Mouse (Mus musculus) hindbrain, embryonic 11.5 days (tissue): ENCODE measurements around the gene Me1. TPM values are rescaled to one million over a fixed set of nuclear protein-coding genes. Genes with fewer than 3 reads are reported as not detected.

ENCODE experiments used
- ATAC-seq: fragments of 200-750 bp; cut with Nextera tagmentation; 2 replicates; pipeline ENCODE4 v1.8.0; 2017; ENCODE audit warnings: mild to moderate bottlenecking, moderate TSS enrichment, moderate library complexity; ENCODE audit not compliant: low FRiP score
- DNase-seq: peaks from one replicate; pipeline ENCODE4 v3.0.0-alpha.2; 2015; ENCODE audit warnings: low spot score
- H3K27ac ChIP-seq: fragments of 300-500 bp; sonication (generic); 2 replicates; pipeline ENCODE4 v1.5.1; 2014; ENCODE audit warnings: mild to moderate bottlenecking, low read depth, low read length
- H3K27me3 ChIP-seq: fragments of 300-500 bp; sonication (generic); 2 replicates; pipeline ENCODE4 v1.6.1; 2014; ENCODE audit warnings: mild to moderate bottlenecking, low read length, moderate library complexity, mixed read lengths; ENCODE audit not compliant: control insufficient read depth, insufficient read depth
- H3K36me3 ChIP-seq: fragments of 300-500 bp; sonication (generic); 2 replicates; pipeline ENCODE4 v1.6.1; 2014; ENCODE audit warnings: mild to moderate bottlenecking, low read length, moderate library complexity, mixed read lengths; ENCODE audit not compliant: control insufficient read depth, insufficient read depth
- H3K4me1 ChIP-seq: fragments of 300-500 bp; sonication (generic); replicated peaks from 2 replicates; pipeline ENCODE4 v1.6.1; 2014; ENCODE audit warnings: low read length, mixed read lengths; ENCODE audit not compliant: control insufficient read depth, insufficient read depth
- H3K4me2 ChIP-seq: fragments of 300-500 bp; sonication (generic); replicated peaks from 2 replicates; pipeline ENCODE4 v1.6.1; 2014; ENCODE audit warnings: mild to moderate bottlenecking, low read depth, low read length
- H3K4me3 ChIP-seq: fragments of 300-500 bp; sonication (generic); 2 replicates; pipeline ENCODE4 v1.5.1; 2014; ENCODE audit warnings: low read depth, low read length
- H3K9ac ChIP-seq: fragments of 300-500 bp; sonication (generic); 2 replicates; pipeline ENCODE4 v1.6.1; 2014; ENCODE audit warnings: low read depth, low read length
- H3K9me3 ChIP-seq: fragments of 300-500 bp; sonication (generic); 2 replicates; pipeline ENCODE4 v1.6.1; 2016; ENCODE audit warnings: low read length; ENCODE audit not compliant: control insufficient read depth
- WGBS: fragments of 180-500 bp; shearing (Covaris S2); extraction: QIAGEN DNeasy Blood & Tissue Kit; methylation state at CpG from one replicate; pipeline ENCODE4 v1.1.7; 2014; 5-methylcytosine and 5-hydroxymethylcytosine counted together
- polyA plus RNA-seq: library from polyadenylated mRNA; unstranded; fragments of >200 nt; fragmentation: Nextera tagmentation; extraction: Ambion mirVana; gene quantifications from 2 replicates; pipeline ENCODE4 v1.2.1, GENCODE M21; 2014

Me1 gene
- polyA plus RNA-seq, 1 experiment from 2014 or later, result 13.2 TPM

GRCm38 (mm10) chr9:86592676-86593668 lies 102.8 kb downstream of the Me1 start:
- Histone ChIP-seq H3K27ac (no peak overlapping the region), H3K4me1 (no peaks in the 10 kb centered on the region), H3K27me3 (no peaks in the 10 kb centered on the region), H3K9ac (no peak overlapping the region), H3K9me3 (no peaks in the 10 kb centered on the region), H3K4me2 (no peak overlapping the region), H3K36me3 (no peaks in the 10 kb centered on the region), H3K4me3 (no peak overlapping the region)
- no peak for ATAC-seq
- WGBS, result 78% methylated on average over 19 of the region's 19 CpGs
- peak; percentile 30 for DNase-seq

GRCm38 (mm10) chr9:86587019-86587795 lies 108.5 kb downstream of the Me1 start:
- ATAC-seq, result no peak
- no peak overlapping the region for H3K4me3 ChIP-seq
- no peak for DNase-seq
- no peak overlapping the region for H3K9ac ChIP-seq
- H3K9me3 ChIP-seq, result no peaks in the 10 kb centered on the region
- H3K27ac ChIP-seq, result no peak overlapping the region
- no peaks in the 10 kb centered on the region for H3K27me3 ChIP-seq
- WGBS, result 93% methylated on average over 11 of the region's 11 CpGs
- no peaks in the 10 kb centered on the region for H3K4me1 ChIP-seq
- no peak overlapping the region for H3K4me2 ChIP-seq
- H3K36me3 ChIP-seq, result no peaks in the 10 kb centered on the region

DNA sequence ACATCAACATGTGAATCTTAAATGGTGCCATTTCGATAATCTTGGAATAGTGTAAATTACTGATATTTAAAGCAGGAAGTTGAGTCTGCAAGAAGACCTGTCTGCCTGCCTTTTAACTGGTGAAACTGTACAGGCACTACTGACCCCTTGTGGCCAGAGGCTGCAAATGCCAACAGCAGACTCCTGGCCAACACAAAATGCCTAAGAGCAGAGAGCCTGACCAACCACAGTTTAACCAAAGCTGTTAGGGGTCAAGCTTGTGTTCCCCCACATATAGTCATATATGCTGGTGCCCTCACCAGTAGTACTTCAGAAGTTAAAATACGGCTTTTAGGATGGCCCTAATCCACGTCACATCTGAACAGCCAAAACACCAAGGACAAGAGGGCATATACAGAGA lies 112.0 kb downstream of the Me1 start:
- Histone ChIP-seq H3K9ac (no peak overlapping the region), H3K27ac (no peak overlapping the region), H3K27me3 (no peaks in the 10 kb centered on the region), H3K9me3 (no peaks in the 10 kb centered on the region), H3K4me2 (no peak overlapping the region), H3K4me3 (no peak overlapping the region), H3K4me1 (no peaks in the 10 kb centered on the region), H3K36me3 (no peaks in the 10 kb centered on the region)
- DNase-seq, result peak; percentile 80
- ATAC-seq, result peak; percentile 67
- 57% methylated on average over 3 of the region's 3 CpGs for WGBS

DNA sequence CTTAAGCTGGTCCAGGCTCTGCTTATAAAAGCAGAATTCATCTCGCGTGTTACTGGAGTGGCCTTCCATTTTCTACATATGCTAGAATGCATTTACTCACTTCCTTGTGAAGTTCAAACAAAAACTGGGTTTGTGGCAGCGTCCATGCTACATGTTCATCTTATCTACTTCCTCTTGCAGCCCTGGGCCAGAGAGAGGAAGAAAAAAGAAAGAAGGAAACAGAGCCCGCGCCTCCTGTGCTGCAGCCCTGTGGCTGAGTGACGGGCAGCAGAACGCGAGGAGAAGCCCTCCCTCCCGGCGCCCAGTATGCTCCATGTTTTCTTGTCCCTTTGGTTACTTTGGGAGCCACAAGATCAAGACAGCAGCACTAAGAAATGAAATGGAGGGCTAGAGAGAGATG lies 116.1 kb downstream of the Me1 start:
- Histone ChIP-seq H3K36me3 (no peaks in the 10 kb centered on the region), H3K9ac (no peak overlapping the region), H3K27me3 (no peaks in the 10 kb centered on the region), H3K4me1 (no peaks in the 10 kb centered on the region), H3K9me3 (no peaks in the 10 kb centered on the region), H3K4me2 (no peak overlapping the region), H3K4me3 (no peak overlapping the region), H3K27ac (no peak overlapping the region)
- DNase-seq (no peak), ATAC-seq (no peak)
- 91% methylated on average over 10 of the region's 10 CpGs for WGBS

- WGBS, result 94% methylated on average over 6 of the region's 6 CpGs
- no peak overlapping the region for H3K27ac ChIP-seq
- H3K27me3 ChIP-seq, result no peaks in the 10 kb centered on the region
- DNase-seq (no peak), ATAC-seq (no peak)
- no peaks in the 10 kb centered on the region for H3K36me3 ChIP-seq
- H3K9ac ChIP-seq, result no peak overlapping the region
- no peak overlapping the region for H3K4me3 ChIP-seq
- no peak overlapping the region for H3K4me2 ChIP-seq
- no peaks in the 10 kb centered on the region for H3K4me1 ChIP-seq
- H3K9me3 ChIP-seq, result no peaks in the 10 kb centered on the region
Measured at GRCm38 (mm10) chr9:86575178-86575577, 120.6 kb downstream of the Me1 start.

DNA sequence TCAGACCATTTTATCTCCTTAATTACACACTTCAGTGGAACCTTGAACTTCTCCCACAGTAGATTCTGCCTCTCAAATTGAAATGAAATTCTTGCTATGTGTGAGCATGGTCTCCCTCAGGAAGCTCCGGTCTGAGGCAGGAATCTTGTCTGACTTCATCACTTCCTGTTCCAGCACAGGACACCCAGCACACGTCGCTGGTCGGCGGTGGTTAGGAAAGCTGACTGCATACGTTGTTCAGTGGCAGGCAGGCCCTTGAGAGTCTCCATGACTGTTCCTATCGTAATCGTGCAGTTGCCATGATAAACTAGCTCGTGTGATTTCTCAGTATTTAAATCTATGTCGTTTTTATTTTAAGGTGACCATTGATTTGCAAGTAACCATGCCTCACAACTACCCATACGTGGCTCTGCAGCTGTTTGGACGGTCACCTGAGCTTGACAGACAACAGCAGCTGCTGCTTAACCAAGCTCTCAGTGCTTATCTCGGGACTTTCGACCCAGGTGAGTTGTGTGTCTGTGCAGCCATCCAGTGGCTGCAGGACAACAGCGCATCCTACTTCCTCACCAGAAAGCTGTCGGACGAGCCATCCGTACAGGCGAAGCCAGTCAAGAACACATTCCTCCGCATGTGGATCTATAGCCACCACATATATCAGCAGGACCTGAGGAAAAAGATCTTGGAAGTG lies 122.0 kb downstream of the Me1 start:
- Histone ChIP-seq H3K27me3 (no peaks in the 10 kb centered on the region), H3K4me1 (no peaks in the 10 kb centered on the region), H3K9ac (no peak overlapping the region), H3K9me3 (no peaks in the 10 kb centered on the region), H3K36me3 (no peaks in the 10 kb centered on the region), H3K4me2 (no peak overlapping the region), H3K4me3 (no peak overlapping the region), H3K27ac (no peak overlapping the region)
- WGBS, result 85% methylated on average over 20 of the region's 20 CpGs
- DNase-seq, result no peak
- ATAC-seq, result no peak

DNA sequence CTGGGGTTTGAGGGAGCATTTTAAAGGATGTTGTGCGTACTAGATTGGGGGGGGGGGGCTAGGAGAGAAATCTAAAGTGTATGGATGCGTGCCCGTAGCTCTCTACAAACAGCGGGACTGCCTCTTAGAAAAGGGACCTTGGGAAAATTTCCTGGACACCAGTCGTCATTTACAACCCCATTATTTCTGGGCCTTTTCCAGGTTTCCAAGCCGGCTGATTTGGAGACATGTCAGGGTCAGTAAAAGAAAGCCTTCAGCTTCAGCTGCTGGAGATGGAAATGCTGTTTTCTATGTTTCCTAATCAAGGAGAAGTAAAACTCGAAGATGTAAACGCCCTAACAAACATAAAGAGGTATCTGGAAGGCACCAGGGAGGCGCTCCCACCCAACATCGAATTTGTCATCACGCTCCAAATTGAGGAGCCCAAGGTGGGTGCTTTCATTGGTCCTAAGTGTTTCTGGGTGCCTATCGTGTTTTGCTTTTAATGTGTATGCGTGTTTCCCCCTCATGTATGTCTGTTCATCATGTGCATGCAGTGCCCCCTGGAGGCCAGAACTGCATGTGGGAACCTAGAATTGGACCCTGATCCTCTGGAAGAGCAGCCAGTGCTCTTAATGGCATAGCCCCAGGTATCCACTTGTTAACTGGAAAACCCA lies 123.0 kb downstream of the Me1 start:
- 0 out of 2 replicates have a peak, but pooled peaks have one; percentile 15 for ATAC-seq
- DNase-seq, result peak; percentile 88
- no peaks in the 10 kb centered on the region for H3K9me3 ChIP-seq
- H3K4me2 ChIP-seq, result peak overlapping the region; percentile 99
- no peak overlapping the region for H3K9ac ChIP-seq
- H3K4me3 ChIP-seq, result peak overlapping the region; percentile 72
- H3K36me3 ChIP-seq, result no peaks in the 10 kb centered on the region
- H3K27me3 ChIP-seq, result no peaks in the 10 kb centered on the region
- H3K27ac ChIP-seq, result no peak overlapping the region
- no peaks in the 10 kb centered on the region for H3K4me1 ChIP-seq
- 8% methylated on average over 13 of the region's 13 CpGs for WGBS

- DNase-seq (no peak), ATAC-seq (no peak)
- WGBS, result 2% methylated on average over 25 of the region's 25 CpGs
- Histone ChIP-seq H3K27me3 (no peaks in the 10 kb centered on the region), H3K36me3 (no peaks in the 10 kb centered on the region), H3K9me3 (no peaks in the 10 kb centered on the region), H3K4me3 (peak overlapping the region; percentile 72), H3K4me2 (peak overlapping the region; percentile 99), H3K9ac (peak overlapping the region; percentile 54), H3K27ac (no peak overlapping the region), H3K4me1 (no peaks in the 10 kb centered on the region)
Measured at GRCm38 (mm10) chr9:86572196-86572595, 123.6 kb downstream of the Me1 start.
